Mouse (Mus musculus): ENCODE measurements around the gene Apol11b. TPM values are rescaled to one million over a fixed set of nuclear protein-coding genes. Genes with fewer than 3 reads are reported as not detected.

The Apol11b gene
- polyA plus RNA-seq, 1 experiment from 2014 or later = 0.08 TPM

- no peak overlapping the region for H3K4me3 ChIP-seq
- no peak overlapping the region for H3K4me2 ChIP-seq
- H3K27me3 ChIP-seq = no peaks in the 10 kb centered on the region
- H3K27ac ChIP-seq (replicated peaks) = no peak overlapping the region
- no peak overlapping the region for H3K9ac ChIP-seq
- 74% methylated on average over 3 of the region's 3 CpGs for WGBS
- no peak for ATAC-seq (ENCODE audit: low read depth)
- H3K9me3 ChIP-seq = no peaks in the 10 kb centered on the region
- no peaks in the 10 kb centered on the region for H3K36me3 ChIP-seq
- H3K4me1 ChIP-seq (replicated peaks) = no peaks in the 10 kb centered on the region
These were observed 44.7 kb downstream of the Apol11b start for GRCm38 (mm10) chr15:77598429-77598828.

GRCm38 (mm10) chr15:77595961-77596360, 47.1 kb downstream of the Apol11b start, which contains the start of gene Apol10b:
Gene Apol10b, minus strand, starts transcription at chr15:77596125.
- no peaks in the 10 kb centered on the region for H3K9me3 ChIP-seq
- ATAC-seq (ENCODE audit: low read depth) = no peak

GRCm38 (mm10) chr15:77593557-77593956, 49.5 kb downstream of the Apol11b start:
- Histone ChIP-seq H3K4me1 (replicated peaks) (no peaks in the 10 kb centered on the region), H3K27me3 (no peaks in the 10 kb centered on the region), H3K27ac (replicated peaks) (no peak overlapping the region), H3K9me3 (no peaks in the 10 kb centered on the region), H3K36me3 (no peaks in the 10 kb centered on the region), H3K4me3 (no peak overlapping the region), H3K9ac (no peak overlapping the region), H3K4me2 (no peak overlapping the region)
- 83% methylated on average over 1 of the region's 1 CpGs for WGBS
- no peak for ATAC-seq (ENCODE audit: low read depth)

More at GRCm38 (mm10) chr15:77595961-77596360, 47.1 kb downstream of the Apol11b start, which contains the start of gene Apol10b:
- Histone ChIP-seq H3K4me3 (no peak within 1 kb of the TSS), H3K36me3 (no peaks in the 10 kb centered on the region), H3K4me1 (replicated peaks) (no peaks in the 10 kb centered on the region), H3K9ac (no peak within 1 kb of the TSS), H3K27me3 (no peaks in the 10 kb centered on the region), H3K27ac (replicated peaks) (no peak within 1 kb of the TSS), H3K4me2 (no peak within 1 kb of the TSS)
- WGBS = 72% methylated on average over 5 of the region's 5 CpGs

- Histone ChIP-seq H3K4me3 (no peak overlapping the region), H3K9ac (no peak overlapping the region), H3K27me3 (no peaks in the 10 kb centered on the region), H3K4me1 (replicated peaks) (no peaks in the 10 kb centered on the region), H3K36me3 (no peaks in the 10 kb centered on the region), H3K9me3 (no peaks in the 10 kb centered on the region), H3K4me2 (no peak overlapping the region), H3K27ac (replicated peaks) (no peak overlapping the region)
- 78% methylated on average over 2 of the region's 2 CpGs for WGBS
- no peak for ATAC-seq (ENCODE audit: low read depth)
These were observed 52.2 kb downstream of the Apol11b start for GRCm38 (mm10) chr15:77590881-77591280.

GRCm38 (mm10) chr15:77588981-77589380, 54.1 kb downstream of the Apol11b start:
- Histone ChIP-seq H3K36me3 (no peaks in the 10 kb centered on the region), H3K4me1 (replicated peaks) (no peaks in the 10 kb centered on the region), H3K27ac (replicated peaks) (no peak overlapping the region), H3K9ac (no peak overlapping the region), H3K9me3 (0 out of 2 replicates have a peak, but pooled peaks cover 2% of the 10 kb centered on the region), H3K27me3 (no peaks in the 10 kb centered on the region), H3K4me2 (no peak overlapping the region), H3K4me3 (no peak overlapping the region)
- ATAC-seq (ENCODE audit: low read depth) = no peak

- Histone ChIP-seq H3K9ac (no peak overlapping the region), H3K27me3 (no peaks in the 10 kb centered on the region), H3K36me3 (no peaks in the 10 kb centered on the region), H3K4me3 (no peak overlapping the region), H3K9me3 (0 out of 2 replicates have a peak, but pooled peaks cover 5% of the 10 kb centered on the region), H3K27ac (replicated peaks) (no peak overlapping the region), H3K4me2 (no peak overlapping the region), H3K4me1 (replicated peaks) (no peaks in the 10 kb centered on the region)
- ATAC-seq (ENCODE audit: low read depth) = no peak
These were observed 56.1 kb downstream of the Apol11b start for GRCm38 (mm10) chr15:77587026-77587425.

Other genes starting within 250 kb of the Apol11b start
- gene Apol7a, start 244.2 kb downstream of the Apol11b start, polyA plus RNA-seq (2015; fragmentation: Nextera tagmentation; extraction: Ambion mirVana) = 0.29 TPM in 1 of 2 replicates, not detected in the other
- 0.41 and 0.43 TPM in 2 replicates for gene Apol9a, start 232.2 kb downstream of the Apol11b start, polyA plus RNA-seq (2015; fragmentation: Nextera tagmentation; extraction: Ambion mirVana)
- not detected in 2 replicates for gene Apol7b, start 195.8 kb downstream of the Apol11b start, polyA plus RNA-seq (2015; fragmentation: Nextera tagmentation; extraction: Ambion mirVana)
- gene Apol10a, start 166.2 kb downstream of the Apol11b start, polyA plus RNA-seq (2015; fragmentation: Nextera tagmentation; extraction: Ambion mirVana) = not detected in 2 replicates
- gene Apol11a, start 135.0 kb downstream of the Apol11b start, polyA plus RNA-seq (2015; fragmentation: Nextera tagmentation; extraction: Ambion mirVana) = not detected in 2 replicates
- gene Apol7c, start 110.0 kb downstream of the Apol11b start, polyA plus RNA-seq (2015; fragmentation: Nextera tagmentation; extraction: Ambion mirVana) = not detected in 2 replicates
- not detected in 2 replicates for gene 1700025B11Rik, start 81.4 kb downstream of the Apol11b start, polyA plus RNA-seq (2015; fragmentation: Nextera tagmentation; extraction: Ambion mirVana)
- gene Apol10b, start 47.2 kb downstream of the Apol11b start, polyA plus RNA-seq (2015; fragmentation: Nextera tagmentation; extraction: Ambion mirVana) = not detected in 2 replicates
- gene Gm36245, start 44.0 kb downstream of the Apol11b start, polyA plus RNA-seq (2015; fragmentation: Nextera tagmentation; extraction: Ambion mirVana) = not detected in 2 replicates
- gene Apol7e, start 55.6 kb upstream of the Apol11b start, polyA plus RNA-seq (2015; fragmentation: Nextera tagmentation; extraction: Ambion mirVana) = 0.08 TPM in 1 of 2 replicates, not detected in the other
- gene Apol9b, start 85.8 kb upstream of the Apol11b start, polyA plus RNA-seq (2015; fragmentation: Nextera tagmentation; extraction: Ambion mirVana) = 0.31 TPM in 1 of 2 replicates, not detected in the other
- gene Apol8, start 113.7 kb upstream of the Apol11b start, polyA plus RNA-seq (2015; fragmentation: Nextera tagmentation; extraction: Ambion mirVana) = not detected in 2 replicates
- 12.4 and 15.5 TPM in 2 replicates for gene Myh9, start 198.9 kb upstream of the Apol11b start, polyA plus RNA-seq (2015; fragmentation: Nextera tagmentation; extraction: Ambion mirVana)